Mouse (Mus musculus) forebrain, embryonic 13.5 days (tissue): ENCODE data around the gene Dusp18. TPM values are rescaled to one million over a fixed set of nuclear protein-coding genes. Genes with fewer than 3 reads are reported as not detected.
A peak's percentile ranks its signal among the peaks of the same experiment; 100 is the strongest.

Experiments
- ATAC-seq: fragments of 200-750 bp; cut with Nextera tagmentation; 2 replicates; pipeline ENCODE4 v1.8.0; 2017
- H3K27ac ChIP-seq: fragments of 300-500 bp; sonication (generic); 2 replicates; pipeline ENCODE4 v1.5.1; 2015; ENCODE audit warnings: inconsistent platforms, mild to moderate bottlenecking, moderate library complexity
- H3K27me3 ChIP-seq: fragments of 300-500 bp; sonication (generic); 2 replicates; pipeline ENCODE4 v1.6.1; 2015; ENCODE audit warnings: mild to moderate bottlenecking, inconsistent platforms
- H3K36me3 ChIP-seq: fragments of 300-500 bp; sonication (generic); 2 replicates; pipeline ENCODE4 v1.6.1; 2015; ENCODE audit warnings: mild to moderate bottlenecking, inconsistent platforms; ENCODE audit not compliant: poor library complexity, severe bottlenecking
- H3K4me1 ChIP-seq: fragments of 300-500 bp; sonication (generic); 2 replicates; pipeline ENCODE4 v1.6.1; 2015; ENCODE audit warnings: inconsistent platforms
- H3K4me2 ChIP-seq: fragments of 300-500 bp; sonication (generic); 2 replicates; pipeline ENCODE4 v1.6.1; 2015; ENCODE audit warnings: inconsistent platforms, mild to moderate bottlenecking, moderate library complexity
- H3K4me3 ChIP-seq: fragments of 300-500 bp; sonication (generic); 2 replicates; pipeline ENCODE4 v1.5.1; 2015; ENCODE audit warnings: mild to moderate bottlenecking, inconsistent platforms
- H3K9ac ChIP-seq: fragments of 300-500 bp; sonication (generic); 2 replicates; pipeline ENCODE4 v1.6.1; 2015; ENCODE audit warnings: mild to moderate bottlenecking, inconsistent platforms
- H3K9me3 ChIP-seq: fragments of 300-500 bp; sonication (generic); replicated peaks from 2 replicates; pipeline ENCODE4 v1.6.1; 2016; ENCODE audit warnings: inconsistent platforms
- WGBS: fragments of 180-500 bp; shearing (Covaris S2); methylation state at CpG from one replicate; pipeline ENCODE4 v1.1.7; 2015; 5-methylcytosine and 5-hydroxymethylcytosine counted together
- polyA plus RNA-seq: library from polyadenylated mRNA; unstranded; fragments of >200 nt; fragmentation: Nextera tagmentation; extraction: Ambion mirVana; gene quantifications from 2 replicates; pipeline ENCODE4 v1.2.1, GENCODE M21; 2015

Gene Dusp18
- polyA plus RNA-seq, 1 experiment from 2014 or later = 28.4 TPM

DNA sequence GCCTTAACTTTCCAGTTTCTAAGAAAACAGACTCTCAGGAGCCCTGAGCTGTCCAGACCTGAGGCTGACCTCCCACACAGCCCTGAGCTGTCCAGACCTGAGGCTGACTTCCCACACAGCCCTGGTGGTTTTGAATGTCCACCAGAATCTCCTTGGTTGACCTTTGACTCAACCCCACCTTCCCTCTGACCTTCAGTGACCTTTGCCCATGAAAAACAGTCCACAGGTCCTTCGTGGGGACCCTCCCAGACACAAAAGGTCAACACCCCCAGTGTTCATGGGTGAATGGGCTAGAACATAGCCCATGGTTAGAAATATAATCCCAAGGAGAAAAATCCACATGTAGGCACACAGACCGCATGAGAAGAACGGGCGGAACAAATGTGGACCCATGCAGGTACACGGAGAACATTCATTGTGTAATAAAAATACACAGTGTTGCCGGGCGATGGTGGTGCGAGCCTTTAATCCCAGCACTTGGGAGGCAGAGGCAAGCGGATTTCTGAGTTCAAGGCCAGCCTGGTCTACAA lies 38.8 kb downstream of the Dusp18 start:
- Histone ChIP-seq H3K27ac (no peak overlapping the region), H3K4me3 (no peak overlapping the region), H3K9me3 (no peaks in the 10 kb centered on the region), H3K36me3 (no peaks in the 10 kb centered on the region), H3K4me2 (no peak overlapping the region), H3K27me3 (no peaks in the 10 kb centered on the region), H3K9ac (no peak overlapping the region), H3K4me1 (peaks cover 16% of the 10 kb centered on the region)
- no peak for ATAC-seq
- WGBS = 89% methylated on average over 9 of the region's 9 CpGs

DNA sequence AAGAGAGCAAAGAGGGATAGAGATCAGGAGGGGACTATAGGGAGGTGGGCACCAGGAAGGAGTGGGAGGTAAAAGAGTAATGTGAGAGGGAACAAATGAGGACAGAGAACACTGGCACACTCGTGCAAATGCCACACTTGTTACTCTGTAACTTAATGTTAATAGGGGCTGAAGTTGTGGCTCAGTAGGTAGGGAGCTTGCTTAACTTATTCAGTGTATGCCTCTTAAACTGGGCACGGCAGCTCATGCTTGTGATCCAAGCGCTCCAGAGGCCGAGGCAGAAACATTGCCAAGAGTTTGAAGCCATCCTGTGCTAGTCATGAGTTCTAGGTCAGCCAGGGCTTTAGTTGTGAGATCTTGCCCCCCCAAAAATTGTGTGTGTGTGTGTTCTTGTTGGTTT lies 40.1 kb downstream of the Dusp18 start:
- H3K4me2 ChIP-seq = no peak overlapping the region
- no peaks in the 10 kb centered on the region for H3K27me3 ChIP-seq
- no peak for ATAC-seq
- H3K4me3 ChIP-seq = no peak overlapping the region
- no peaks in the 10 kb centered on the region for H3K9me3 ChIP-seq
- no peak overlapping the region for H3K27ac ChIP-seq
- WGBS = 83% methylated on average over 4 of the region's 4 CpGs
- H3K36me3 ChIP-seq = no peaks in the 10 kb centered on the region
- no peak overlapping the region for H3K9ac ChIP-seq
- peaks cover 16% of the 10 kb centered on the region for H3K4me1 ChIP-seq

DNA sequence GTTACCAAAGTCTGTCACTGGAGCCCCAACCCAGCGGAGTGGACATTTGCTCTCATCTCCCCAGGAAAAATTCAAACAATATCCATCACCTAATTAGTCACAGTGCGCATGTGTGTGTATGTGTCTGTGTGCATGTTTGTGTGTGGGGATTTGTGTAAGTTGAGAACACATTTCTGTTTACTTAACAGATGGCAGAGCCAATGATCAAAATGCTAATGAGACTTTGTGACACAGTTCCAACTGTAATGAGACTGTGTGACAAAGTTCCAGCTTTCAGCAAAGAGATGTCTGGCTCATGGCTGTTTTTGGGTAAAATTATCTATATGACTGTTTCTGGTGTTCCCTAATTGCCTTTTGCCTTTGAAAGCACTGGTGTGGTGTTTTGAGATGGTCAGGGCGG lies 41.3 kb downstream of the Dusp18 start:
- Histone ChIP-seq H3K4me3 (no peak overlapping the region), H3K36me3 (no peaks in the 10 kb centered on the region), H3K4me2 (no peak overlapping the region), H3K27me3 (no peaks in the 10 kb centered on the region), H3K4me1 (peaks cover 12% of the 10 kb centered on the region), H3K9ac (no peak overlapping the region), H3K9me3 (no peaks in the 10 kb centered on the region), H3K27ac (0 out of 2 replicates have a peak overlapping the region, but pooled peaks have one; percentile 10)
- WGBS = 76% methylated on average over 3 of the region's 3 CpGs
- peak; percentile 33; the same call in 1 of the 2 replicates for ATAC-seq

DNA sequence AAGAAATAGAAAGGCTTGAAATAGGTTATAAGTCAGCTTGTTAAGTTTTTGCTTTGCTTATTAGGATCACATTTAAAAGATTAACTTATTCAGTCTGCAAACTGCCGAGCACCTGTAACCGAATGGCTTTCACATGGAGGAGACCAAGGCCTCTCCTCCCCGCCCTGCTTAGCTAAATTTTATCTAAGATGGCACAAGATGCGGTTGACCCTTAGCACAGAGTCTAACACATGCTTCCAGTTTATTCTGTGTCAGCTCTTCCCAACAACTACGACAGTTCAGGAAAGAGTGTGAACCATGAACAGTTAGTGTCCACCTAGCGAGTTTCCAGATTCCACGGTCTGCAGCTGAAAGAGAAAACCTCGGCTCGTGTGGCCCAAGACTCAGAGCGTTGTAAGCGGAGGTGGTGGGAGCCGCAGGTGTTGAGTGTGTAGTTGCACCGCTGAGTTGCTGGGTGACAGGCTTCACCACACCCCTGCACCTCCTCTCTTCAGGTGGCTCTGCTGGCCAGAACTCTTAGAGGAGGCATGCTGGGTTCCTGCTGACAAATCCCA lies 42.4 kb downstream of the Dusp18 start:
- no peak overlapping the region for H3K27ac ChIP-seq
- H3K4me2 ChIP-seq = no peak overlapping the region
- no peak for ATAC-seq
- H3K27me3 ChIP-seq = no peaks in the 10 kb centered on the region
- 87% methylated on average over 13 of the region's 13 CpGs for WGBS
- H3K9me3 ChIP-seq = no peaks in the 10 kb centered on the region
- H3K36me3 ChIP-seq = no peaks in the 10 kb centered on the region
- no peak overlapping the region for H3K4me3 ChIP-seq
- peaks cover 4% of the 10 kb centered on the region; the same call in 1 of the 2 replicates for H3K4me1 ChIP-seq
- H3K9ac ChIP-seq = no peak overlapping the region

DNA sequence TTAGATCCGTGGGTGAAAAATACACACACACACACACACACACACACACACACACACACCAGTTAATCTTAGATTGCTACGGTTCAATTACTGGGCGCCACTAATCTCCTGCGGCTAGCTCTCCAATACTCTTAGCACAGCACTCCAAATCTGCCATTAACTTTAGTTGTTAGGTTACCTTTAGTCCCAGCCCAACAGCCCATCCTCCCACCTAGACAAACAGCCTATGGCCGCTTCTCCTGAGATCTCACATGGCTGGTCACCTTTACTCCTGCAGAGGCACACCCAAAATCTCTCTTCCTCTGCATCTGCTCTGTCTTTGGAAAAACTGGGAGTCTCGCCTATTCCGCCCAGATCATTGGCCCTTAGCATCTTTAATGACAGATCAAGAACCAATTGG lies 46.3 kb downstream of the Dusp18 start:
- 91% methylated on average over 7 of the region's 7 CpGs for WGBS
- H3K27me3 ChIP-seq = peaks cover 5% of the 10 kb centered on the region; the same call in 1 of the 2 replicates
- ATAC-seq = no peak
- H3K4me2 ChIP-seq = no peak overlapping the region
- no peak overlapping the region for H3K4me3 ChIP-seq
- no peaks in the 10 kb centered on the region for H3K4me1 ChIP-seq
- no peak overlapping the region for H3K27ac ChIP-seq
- no peaks in the 10 kb centered on the region for H3K9me3 ChIP-seq
- no peak overlapping the region for H3K9ac ChIP-seq
- H3K36me3 ChIP-seq = no peaks in the 10 kb centered on the region

DNA sequence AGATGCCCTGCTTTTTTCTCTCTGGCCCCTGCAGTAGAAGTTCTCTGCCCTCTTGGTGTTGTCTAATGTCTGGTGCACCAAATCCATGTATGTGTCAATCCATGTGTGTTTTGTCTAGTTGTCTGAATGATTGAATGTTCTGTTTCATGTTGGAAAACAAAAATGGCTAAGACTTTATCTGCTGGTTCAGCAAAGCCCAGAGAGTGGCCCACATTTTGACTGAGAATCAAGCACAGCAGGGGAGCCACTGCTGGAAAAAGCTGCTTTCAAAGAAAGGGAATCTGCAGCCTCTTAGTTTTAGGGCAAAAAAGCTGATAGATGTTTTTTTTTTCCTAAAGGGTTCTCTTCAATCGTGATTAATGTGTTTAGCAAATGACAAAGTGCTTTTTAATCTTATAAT lies 51.3 kb downstream of the Dusp18 start:
- 9% methylated on average over 1 of the region's 1 CpGs for WGBS
- H3K27ac ChIP-seq = no peak overlapping the region
- no peak for ATAC-seq
- H3K9me3 ChIP-seq = no peaks in the 10 kb centered on the region
- H3K4me1 ChIP-seq = no peaks in the 10 kb centered on the region
- peaks cover 5% of the 10 kb centered on the region; the same call in 1 of the 2 replicates for H3K27me3 ChIP-seq
- H3K9ac ChIP-seq = no peak overlapping the region
- no peak overlapping the region for H3K4me2 ChIP-seq
- H3K36me3 ChIP-seq = no peaks in the 10 kb centered on the region
- H3K4me3 ChIP-seq = no peak overlapping the region

Other genes starting within 250 kb of the Dusp18 start
- 35.2 and 43.1 TPM in 2 replicates for gene Morc2a, start 246.0 kb upstream of the Dusp18 start, polyA plus RNA-seq
- gene Osbp2, start 31.3 kb upstream of the Dusp18 start, polyA plus RNA-seq = 5.9 and 6.6 TPM in 2 replicates
- gene 4921536K21Rik, start 142 bp upstream of the Dusp18 start, polyA plus RNA-seq = 0.75 and 0.97 TPM in 2 replicates
- 6.7 and 8.2 TPM in 2 replicates for gene Slc35e4, start 19.4 kb downstream of the Dusp18 start, polyA plus RNA-seq
- 11.6 and 12.5 TPM in 2 replicates for gene Tcn2, start 36.9 kb downstream of the Dusp18 start, polyA plus RNA-seq
- 70.6 and 77.0 TPM in 2 replicates for gene Pes1, start 68.7 kb downstream of the Dusp18 start, polyA plus RNA-seq
- gene 4930556J24Rik, start 81.5 kb downstream of the Dusp18 start, polyA plus RNA-seq = 0.20 TPM in 1 of 2 replicates, not detected in the other
- 0.58 and 0.76 TPM in 2 replicates for gene Gal3st1, start 88.4 kb downstream of the Dusp18 start, polyA plus RNA-seq
- gene Sec14l4, start 136.2 kb downstream of the Dusp18 start, polyA plus RNA-seq = 0.10 TPM in 1 of 2 replicates, not detected in the other
- gene Sec14l3, start 169.6 kb downstream of the Dusp18 start, polyA plus RNA-seq = 0.22 and 0.62 TPM in 2 replicates
- gene Mtfp1, start 200.2 kb downstream of the Dusp18 start, polyA plus RNA-seq = 7.0 and 7.5 TPM in 2 replicates
- 1.5 and 2.3 TPM in 2 replicates for gene Sec14l2, start 228.2 kb downstream of the Dusp18 start, polyA plus RNA-seq
- gene Rnf215, start 240.0 kb downstream of the Dusp18 start, polyA plus RNA-seq = 37.5 and 41.0 TPM in 2 replicates